Mouse (Mus musculus): ENCODE measurements around the gene Ccdc85c. TPM values are rescaled to one million over a fixed set of nuclear protein-coding genes. Genes with fewer than 3 reads are reported as not detected.

Gene Ccdc85c
- polyA plus RNA-seq, 1 experiment: 26.1 TPM

DNA sequence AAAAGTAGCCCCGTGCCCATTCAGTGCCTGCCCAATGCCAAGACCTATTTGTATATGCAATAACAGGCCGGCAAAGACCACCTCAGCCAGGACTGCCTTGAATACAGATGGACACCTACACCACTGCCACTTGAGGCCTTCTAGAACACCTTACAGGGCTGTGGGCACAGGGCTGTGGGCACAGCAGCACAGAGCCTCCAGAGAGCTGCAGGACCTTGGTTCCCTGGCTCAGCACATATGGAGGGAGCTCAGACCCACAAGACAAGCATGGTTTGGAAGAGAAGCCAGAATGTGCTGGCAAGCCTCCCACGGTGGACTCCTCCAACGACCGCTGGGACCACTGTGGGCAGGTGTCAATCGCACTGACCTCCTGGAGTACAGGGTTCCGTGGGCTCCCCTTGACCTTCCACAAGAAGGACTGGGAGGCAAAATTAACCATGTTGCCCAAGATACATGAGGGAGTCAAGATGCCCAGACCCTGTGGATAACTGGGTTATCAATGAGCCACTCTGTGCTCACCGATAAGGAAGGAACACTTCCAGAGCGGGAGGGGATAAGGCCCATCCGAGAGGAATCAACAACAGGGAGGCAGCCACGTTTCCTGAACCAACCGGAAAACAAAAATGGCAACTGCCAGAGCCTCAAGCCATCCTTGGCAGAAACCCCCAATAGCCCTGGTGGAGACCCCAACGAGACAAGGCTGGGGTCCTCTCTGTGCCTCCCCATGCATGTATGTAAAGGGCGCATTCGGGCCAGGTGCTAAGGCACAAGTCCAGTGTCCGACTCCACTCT, 3.7 kb downstream of the Ccdc85c start:
- TF ChIP-seq POLR2A (IDR thresholded peaks at IDR 0.05; ENCODE audit: control insufficient read depth, extremely low read depth, insufficient read depth, low read length, poor library complexity) (no peak), CTCF (IDR thresholded peaks at IDR 0.05; ENCODE audit: borderline replicate concordance, control insufficient read depth, extremely low read depth, insufficient read depth, low read length, poor library complexity) (no peak)
- Histone ChIP-seq H3K36me3 (ENCODE audit: control insufficient read depth, insufficient read depth, low read length) (no peaks in the 10 kb centered on the region), H3K4me1 (replicated peaks; ENCODE audit: control insufficient read depth, insufficient read depth, low read length) (peaks cover 26% of the 10 kb centered on the region), H3K4me3 (ENCODE audit: control insufficient read depth, insufficient read depth, low read length) (no peak overlapping the region), H3K27me3 (ENCODE audit: control insufficient read depth, insufficient read depth, low read length) (no peaks in the 10 kb centered on the region), H3K27ac (ENCODE audit: control insufficient read depth, insufficient read depth, low read length) (no peak overlapping the region)
- WGBS: 97% methylated on average over 16 of the region's 16 CpGs
- DNase-seq: no peak

DNA sequence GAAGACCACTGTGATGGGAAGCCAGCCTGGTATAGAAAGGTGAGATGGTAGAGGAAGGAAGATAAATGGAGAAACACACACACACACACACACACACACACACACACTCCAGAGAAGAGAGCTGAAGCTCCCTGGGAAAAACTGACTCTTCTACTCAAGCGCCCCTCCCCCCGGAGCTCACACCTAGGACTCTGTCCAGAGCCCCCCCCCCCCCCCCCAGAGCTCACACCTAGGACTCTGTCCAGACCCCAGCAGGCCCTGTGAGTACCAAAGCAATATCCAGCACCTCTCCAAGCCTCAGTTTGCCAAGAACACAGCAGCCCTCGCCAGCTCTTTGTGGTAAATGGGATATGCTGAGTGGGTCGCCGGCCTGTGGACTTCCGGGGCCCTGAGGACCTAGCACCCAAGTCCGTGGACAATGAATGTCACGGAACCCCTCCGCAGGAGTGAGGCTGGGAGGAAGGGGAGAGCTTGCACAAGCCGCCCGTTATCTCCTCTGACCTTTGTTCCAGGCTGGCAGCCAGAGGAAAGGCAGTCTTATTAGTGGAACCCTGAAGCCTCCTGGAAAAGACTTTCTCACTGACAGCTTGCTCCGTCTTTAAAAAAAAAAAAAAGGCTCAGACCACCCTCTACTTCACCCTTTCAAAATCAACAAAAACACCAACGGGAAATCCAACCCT, 4.8 kb downstream of the Ccdc85c start:
- H3K4me1 ChIP-seq (replicated peaks; ENCODE audit: control insufficient read depth, insufficient read depth, low read length): peaks cover 26% of the 10 kb centered on the region
- WGBS: 96% methylated on average over 13 of the region's 13 CpGs
- TF ChIP-seq POLR2A (IDR thresholded peaks at IDR 0.05; ENCODE audit: control insufficient read depth, extremely low read depth, insufficient read depth, low read length, poor library complexity) (no peak), CTCF (IDR thresholded peaks at IDR 0.05; ENCODE audit: borderline replicate concordance, control insufficient read depth, extremely low read depth, insufficient read depth, low read length, poor library complexity) (no peak)

DNA sequence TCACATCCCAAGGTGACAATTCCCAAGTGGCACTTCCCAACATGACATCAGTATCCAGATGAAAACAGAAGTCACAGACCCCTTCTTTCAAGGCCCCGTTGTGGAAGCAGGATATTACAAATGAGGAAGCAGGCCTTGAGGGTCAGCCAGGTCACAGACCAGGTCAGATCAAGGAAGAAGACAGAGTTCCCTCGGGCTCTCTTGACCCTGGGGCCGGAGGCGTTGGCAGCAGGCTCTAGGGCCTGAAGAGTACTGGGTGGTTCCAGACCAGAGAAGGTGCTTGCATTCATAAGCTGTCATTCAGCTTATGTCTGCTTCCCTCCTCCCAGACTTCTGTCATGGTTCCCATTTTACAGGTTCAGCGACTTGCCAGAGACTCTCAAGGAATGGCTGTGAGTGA, 5.5 kb downstream of the Ccdc85c start:
- WGBS: 86% methylated on average over 5 of the region's 5 CpGs
- Histone ChIP-seq H3K27ac (ENCODE audit: control insufficient read depth, insufficient read depth, low read length) (no peak overlapping the region), H3K36me3 (ENCODE audit: control insufficient read depth, insufficient read depth, low read length) (no peaks in the 10 kb centered on the region), H3K27me3 (ENCODE audit: control insufficient read depth, insufficient read depth, low read length) (no peaks in the 10 kb centered on the region), H3K4me1 (replicated peaks; ENCODE audit: control insufficient read depth, insufficient read depth, low read length) (peaks cover 28% of the 10 kb centered on the region), H3K4me3 (ENCODE audit: control insufficient read depth, insufficient read depth, low read length) (no peak overlapping the region)
- TF ChIP-seq CTCF (IDR thresholded peaks at IDR 0.05; ENCODE audit: borderline replicate concordance, control insufficient read depth, extremely low read depth, insufficient read depth, low read length, poor library complexity): no peak
- no peak for TF ChIP-seq POLR2A (IDR thresholded peaks at IDR 0.05; ENCODE audit: control insufficient read depth, extremely low read depth, insufficient read depth, low read length, poor library complexity)
- DNase-seq: no peak

More for the DNA sequence above, 4.8 kb downstream of the Ccdc85c start:
- no peaks in the 10 kb centered on the region for H3K36me3 ChIP-seq (ENCODE audit: control insufficient read depth, insufficient read depth, low read length)
- no peaks in the 10 kb centered on the region for H3K27me3 ChIP-seq (ENCODE audit: control insufficient read depth, insufficient read depth, low read length)
- DNase-seq: no peak
- no peak overlapping the region for H3K4me3 ChIP-seq (ENCODE audit: control insufficient read depth, insufficient read depth, low read length)
- H3K27ac ChIP-seq (ENCODE audit: control insufficient read depth, insufficient read depth, low read length): no peak overlapping the region

DNA sequence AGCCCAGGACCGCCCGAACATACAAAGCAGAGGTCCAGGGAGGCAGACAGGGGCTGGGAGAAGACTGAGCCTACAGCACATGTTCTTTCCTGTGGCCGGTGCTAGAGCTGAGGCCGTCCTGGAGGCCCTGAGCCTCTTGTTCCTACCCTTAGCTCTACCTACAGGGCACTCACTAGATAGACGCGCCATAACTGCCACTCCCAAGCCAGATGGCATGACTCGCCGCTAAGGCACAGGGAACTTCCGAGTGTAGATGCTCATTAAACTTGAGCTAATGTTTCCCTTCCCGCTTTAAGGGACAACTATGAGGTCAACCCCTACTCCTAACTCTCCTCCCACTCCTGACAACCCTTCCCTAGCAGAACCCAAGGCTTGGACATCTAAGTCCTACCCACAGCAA, 6.3 kb downstream of the Ccdc85c start:
- WGBS: 95% methylated on average over 10 of the region's 10 CpGs
- Histone ChIP-seq H3K27me3 (ENCODE audit: control insufficient read depth, insufficient read depth, low read length) (no peaks in the 10 kb centered on the region), H3K4me3 (ENCODE audit: control insufficient read depth, insufficient read depth, low read length) (no peak overlapping the region), H3K36me3 (ENCODE audit: control insufficient read depth, insufficient read depth, low read length) (no peaks in the 10 kb centered on the region), H3K4me1 (replicated peaks; ENCODE audit: control insufficient read depth, insufficient read depth, low read length) (peaks cover 28% of the 10 kb centered on the region), H3K27ac (ENCODE audit: control insufficient read depth, insufficient read depth, low read length) (no peak overlapping the region)
- DNase-seq: no peak
- no peak for TF ChIP-seq POLR2A (IDR thresholded peaks at IDR 0.05; ENCODE audit: control insufficient read depth, extremely low read depth, insufficient read depth, low read length, poor library complexity)
- no peak for TF ChIP-seq CTCF (IDR thresholded peaks at IDR 0.05; ENCODE audit: borderline replicate concordance, control insufficient read depth, extremely low read depth, insufficient read depth, low read length, poor library complexity)

DNA sequence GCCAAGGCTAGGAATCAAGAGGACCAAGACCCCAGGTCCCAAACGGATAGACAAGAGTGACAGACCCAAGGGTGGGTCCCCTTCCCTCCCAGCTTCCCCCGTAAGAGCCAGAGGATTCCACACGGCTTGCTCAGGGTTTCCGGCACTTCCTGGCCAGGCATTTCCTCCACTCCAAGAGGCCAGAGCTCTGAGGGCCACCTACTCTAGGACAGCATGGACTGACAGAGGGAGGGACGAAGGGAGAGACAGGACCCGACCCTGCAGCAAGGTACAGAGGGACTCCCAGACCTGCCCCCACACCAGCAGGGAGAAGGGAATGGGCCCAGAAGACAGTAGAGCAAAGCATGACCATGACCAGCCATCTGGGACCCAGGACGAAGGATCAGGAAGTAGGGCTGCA, 7.6 kb downstream of the Ccdc85c start:
- 92% methylated on average over 7 of the region's 7 CpGs for WGBS
- no peaks in the 10 kb centered on the region for H3K36me3 ChIP-seq (ENCODE audit: control insufficient read depth, insufficient read depth, low read length)
- no peak overlapping the region for H3K27ac ChIP-seq (ENCODE audit: control insufficient read depth, insufficient read depth, low read length)
- no peaks in the 10 kb centered on the region for H3K27me3 ChIP-seq (ENCODE audit: control insufficient read depth, insufficient read depth, low read length)
- H3K4me1 ChIP-seq (replicated peaks; ENCODE audit: control insufficient read depth, insufficient read depth, low read length): peaks cover 14% of the 10 kb centered on the region
- TF ChIP-seq CTCF (IDR thresholded peaks at IDR 0.05; ENCODE audit: borderline replicate concordance, control insufficient read depth, extremely low read depth, insufficient read depth, low read length, poor library complexity): no peak
- no peak for TF ChIP-seq POLR2A (IDR thresholded peaks at IDR 0.05; ENCODE audit: control insufficient read depth, extremely low read depth, insufficient read depth, low read length, poor library complexity)
- no peak overlapping the region for H3K4me3 ChIP-seq (ENCODE audit: control insufficient read depth, insufficient read depth, low read length)
- DNase-seq: no peak

DNA sequence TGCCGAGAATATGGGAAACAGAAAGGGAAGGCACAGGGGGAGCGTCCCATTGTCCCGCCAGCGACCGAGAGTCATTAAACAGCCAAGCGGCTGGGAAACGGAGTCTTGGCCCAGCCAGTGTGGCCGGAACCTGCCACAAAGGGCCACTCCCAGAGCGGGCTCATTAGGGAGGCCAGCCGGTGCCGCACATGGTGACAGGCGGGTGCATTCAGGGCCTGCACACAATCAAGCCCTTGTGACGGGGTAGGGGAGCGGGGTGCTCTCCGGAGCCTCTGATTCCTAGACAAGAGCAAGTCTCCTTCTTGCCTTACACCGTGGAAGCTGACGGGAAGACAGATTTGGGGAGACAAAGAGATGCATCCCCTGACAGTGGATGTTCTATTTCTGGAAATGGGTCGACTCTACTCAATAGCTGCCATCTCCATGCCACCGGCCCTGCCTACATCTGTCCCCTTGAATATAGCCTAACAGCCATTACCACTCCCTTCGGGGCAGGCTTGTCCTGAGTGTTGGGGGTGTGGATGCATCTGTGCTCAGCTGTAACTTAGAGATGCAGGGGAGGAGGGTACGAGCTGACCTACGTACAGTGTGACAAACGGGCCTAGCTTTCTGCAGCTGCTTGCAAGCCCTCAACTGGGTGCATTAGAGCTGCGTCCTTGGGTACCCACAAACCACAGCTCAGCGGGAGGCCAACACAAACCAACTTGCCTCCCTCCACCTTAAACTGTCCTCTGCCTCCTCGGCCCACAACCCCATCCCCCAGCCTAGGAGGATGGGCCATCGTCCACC, 9.2 kb downstream of the Ccdc85c start:
- peaks cover 13% of the 10 kb centered on the region for H3K4me1 ChIP-seq (replicated peaks; ENCODE audit: control insufficient read depth, insufficient read depth, low read length)
- H3K4me3 ChIP-seq (ENCODE audit: control insufficient read depth, insufficient read depth, low read length): no peak overlapping the region
- WGBS: 70% methylated on average over 27 of the region's 27 CpGs
- no peaks in the 10 kb centered on the region for H3K27me3 ChIP-seq (ENCODE audit: control insufficient read depth, insufficient read depth, low read length)
- no peak for DNase-seq
- TF ChIP-seq POLR2A (IDR thresholded peaks at IDR 0.05; ENCODE audit: control insufficient read depth, extremely low read depth, insufficient read depth, low read length, poor library complexity) (no peak), CTCF (IDR thresholded peaks at IDR 0.05; ENCODE audit: borderline replicate concordance, control insufficient read depth, extremely low read depth, insufficient read depth, low read length, poor library complexity) (no peak)
- H3K27ac ChIP-seq (ENCODE audit: control insufficient read depth, insufficient read depth, low read length): no peak overlapping the region
- no peaks in the 10 kb centered on the region for H3K36me3 ChIP-seq (ENCODE audit: control insufficient read depth, insufficient read depth, low read length)

Measured in thymus, adult 2 months (tissue).